ENCODE assay signal across 8 mouse cellular contexts in the genomic region with DNA sequence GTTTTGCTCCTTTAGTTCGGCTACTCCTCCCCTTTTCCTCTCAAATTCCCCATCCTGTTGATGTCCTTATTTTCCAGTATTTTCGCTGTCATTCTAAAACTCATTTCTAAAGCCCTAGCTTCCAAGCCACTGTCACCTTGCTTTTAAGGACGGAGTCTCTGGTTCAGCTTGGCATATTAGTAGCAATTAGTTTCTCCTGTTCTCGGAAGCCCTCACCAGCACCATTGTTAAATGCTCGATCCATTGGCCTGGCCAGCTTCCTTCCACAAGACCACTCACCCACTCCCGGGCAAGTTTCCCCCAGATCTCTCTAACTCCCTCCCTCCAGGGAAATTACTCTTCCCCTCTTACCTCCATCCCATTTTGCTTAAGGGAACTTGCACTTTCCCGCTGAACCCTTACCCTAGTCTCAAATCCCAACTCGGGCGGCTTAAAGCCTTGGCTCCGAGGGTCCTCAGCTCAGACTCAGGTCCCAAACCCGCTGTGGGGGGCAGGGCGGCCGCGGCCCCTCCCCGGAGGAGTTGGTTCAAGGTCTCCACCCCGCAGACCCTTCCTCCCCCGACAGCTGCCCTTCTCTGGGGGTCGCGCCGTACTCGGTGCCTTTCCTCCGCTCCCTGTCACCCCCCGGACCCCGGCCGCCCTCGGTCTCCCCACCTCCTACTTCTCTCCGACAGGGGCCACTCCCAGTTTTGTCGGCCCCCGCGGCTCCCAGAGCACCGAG. TPM values are rescaled to one million over a fixed set of nuclear protein-coding genes. Genes with fewer than 3 reads are reported as not detected.
DNase-seq lines count a peak whose midpoint lies in the region; ATAC-seq and TF ChIP-seq lines count a peak whose summit lies in the region.

No protein-coding gene starts in this region.

- peak overlapping the region; percentile 86 for H3K9ac ChIP-seq in heart, embryonic 15.5 days
- peak overlapping the region; percentile 88 for H3K9ac ChIP-seq in limb, embryonic 14.5 days (ENCODE audit: low read depth, low read length, severe bottlenecking)
- H3K9ac ChIP-seq in neural tube, embryonic 12.5 days = peak overlapping the region; percentile 87

- no peak for ATAC-seq in G1E (ENCODE audit: extremely low read depth, insufficient number of reproducible peaks, low FRiP score, poor library complexity, severe bottlenecking)
- ATAC-seq in heart, embryonic 15.5 days (replicated peaks; ENCODE audit: insufficient number of reproducible peaks, insufficient read depth, low FRiP score, low read depth) = no peak
- ATAC-seq in limb, embryonic 14.5 days (ENCODE audit: low FRiP score, low read depth) = no peak
- ATAC-seq in neural tube, embryonic 12.5 days (ENCODE audit: low FRiP score, low read depth) = no peak; the same call in 1 of the 2 replicates
- ATAC-seq in inflammation-experienced regulatory T-cells, adult 6 months = no peak

- peaks cover 14% of the 10 kb centered on the region for H3K36me3 ChIP-seq in G1E (replicated peaks)
- H3K36me3 ChIP-seq in heart, embryonic 15.5 days = no peaks in the 10 kb centered on the region
- no peaks in the 10 kb centered on the region for H3K36me3 ChIP-seq in limb, embryonic 14.5 days (ENCODE audit: control insufficient read depth, insufficient read depth, low read length)
- H3K36me3 ChIP-seq in neural tube, embryonic 12.5 days = peaks cover 3% of the 10 kb centered on the region; the same call in 1 of the 2 replicates

- peak overlapping the region; percentile 94 for H3K27ac ChIP-seq in heart, embryonic 15.5 days
- peak overlapping the region; percentile 85 for H3K27ac ChIP-seq in limb, embryonic 14.5 days (replicated peaks; ENCODE audit: low read depth, low read length)
- H3K27ac ChIP-seq in neural tube, embryonic 12.5 days = peak overlapping the region; percentile 39; the same call in 1 of the 2 replicates

- no peaks in the 10 kb centered on the region for H3K9me3 ChIP-seq in G1E (replicated peaks)
- H3K9me3 ChIP-seq in heart, embryonic 15.5 days (replicated peaks) = no peaks in the 10 kb centered on the region
- H3K9me3 ChIP-seq in limb, embryonic 14.5 days (ENCODE audit: control insufficient read depth, low read length) = no peaks in the 10 kb centered on the region
- H3K9me3 ChIP-seq in neural tube, embryonic 12.5 days = no peaks in the 10 kb centered on the region

- peak overlapping the region; percentile 82 for H3K4me3 ChIP-seq in G1E (ENCODE audit: low read depth, low read length)
- peak overlapping the region; percentile 74 for H3K4me3 ChIP-seq in heart, embryonic 15.5 days
- H3K4me3 ChIP-seq in limb, embryonic 14.5 days (replicated peaks; ENCODE audit: low read length) = peak overlapping the region; percentile 94
- H3K4me3 ChIP-seq in neural tube, embryonic 12.5 days = peak overlapping the region; percentile 89

- peaks cover 34% of the 10 kb centered on the region for H3K4me1 ChIP-seq in G1E (ENCODE audit: insufficient read depth, low read depth, low read length)
- peaks cover 39% of the 10 kb centered on the region for H3K4me1 ChIP-seq in heart, embryonic 15.5 days (replicated peaks)
- peaks cover 14% of the 10 kb centered on the region; the same call in 1 of the 2 replicates for H3K4me1 ChIP-seq in limb, embryonic 14.5 days (ENCODE audit: control insufficient read depth, insufficient read depth, low read length)
- H3K4me1 ChIP-seq in neural tube, embryonic 12.5 days = peaks cover 21% of the 10 kb centered on the region

- peak; percentile 38 for DNase-seq in kidney, adult 11 months
- no peak for DNase-seq in kidney, postnatal 4 days
- DNase-seq in G1E (ENCODE audit: low spot score) = no peak
- peak; percentile 63 for DNase-seq in embryo, embryonic 9.5 days (ENCODE audit: extremely low spot score)
- DNase-seq in limb, embryonic 14.5 days (ENCODE audit: low spot score) = no peak

- TF ChIP-seq POLR2A in limb, embryonic 14.5 days (IDR thresholded peaks at IDR 0.05; ENCODE audit: borderline replicate concordance, extremely low read depth, insufficient read depth, insufficient read length) = no peak

- no peak for TF ChIP-seq CTCF in G1E (IDR thresholded peaks at IDR 0.05; ENCODE audit: low read depth, low read length)

- H3K27me3 ChIP-seq in G1E (ENCODE audit: insufficient read depth, low read length) = no peaks in the 10 kb centered on the region
- no peaks in the 10 kb centered on the region for H3K27me3 ChIP-seq in heart, embryonic 15.5 days
- H3K27me3 ChIP-seq in limb, embryonic 14.5 days (ENCODE audit: control insufficient read depth, insufficient read depth, low read length) = no peaks in the 10 kb centered on the region
- H3K27me3 ChIP-seq in neural tube, embryonic 12.5 days (replicated peaks) = no peaks in the 10 kb centered on the region

- peak overlapping the region; percentile 80 for H3K4me2 ChIP-seq in heart, embryonic 15.5 days
- H3K4me2 ChIP-seq in limb, embryonic 14.5 days (replicated peaks; ENCODE audit: low read depth, low read length, severe bottlenecking) = peak overlapping the region; percentile 62
- peak overlapping the region; percentile 94 for H3K4me2 ChIP-seq in neural tube, embryonic 12.5 days (replicated peaks)

- under 1% methylated on average over 31 of the region's 31 CpGs for WGBS in heart, embryonic 15.5 days
- under 1% methylated on average over 31 of the region's 31 CpGs for WGBS in limb, embryonic 14.5 days
- WGBS in neural tube, embryonic 12.5 days = 1% methylated on average over 31 of the region's 31 CpGs

RNA-seq across cellular contexts. Expression of a gene that starts 0.9 kb away (rescaled TPM):
- total RNA-seq in G1E (2014; fragmentation: Nextera tagmentation) (50.2 and 65.8 TPM in 2 replicates), G1E (2017) (52.8 and 58.1 TPM in 2 replicates)
- 34.4 and 40.1 TPM in 2 replicates for polyA plus RNA-seq in G1E (2012)
- 28.0 and 29.5 TPM in 2 replicates for polyA plus RNA-seq in heart, embryonic 15.5 days (2015; fragmentation: Nextera tagmentation; extraction: Ambion mirVana)
- polyA plus RNA-seq in limb, embryonic 14.5 days (2012; rRNA removed) = 53.8 and 72.4 TPM in 2 replicates
- 31.3 and 33.2 TPM in 2 replicates for polyA plus RNA-seq in limb, embryonic 14.5 days (2014; fragmentation: Nextera tagmentation; extraction: Ambion mirVana)
- 28.1 and 29.0 TPM in 2 replicates for polyA plus RNA-seq in neural tube, embryonic 12.5 days (2016; fragmentation: Nextera tagmentation; extraction: Ambion mirVana)
- polyA plus RNA-seq in inflammation-experienced regulatory T-cells, adult 6 months (2017; shearing (Covaris generic)) = 10 to 100 TPM; 30.5 to 42.4 (median 37.2) TPM

RNA-seq across cellular contexts. Expression of a gene that starts 29.5 kb away (rescaled TPM):
- total RNA-seq in G1E (2014; fragmentation: Nextera tagmentation) (25.8 and 30.6 TPM in 2 replicates), G1E (2017) (28.0 and 35.7 TPM in 2 replicates)
- 107 and 138 TPM in 2 replicates for polyA plus RNA-seq in G1E (2012)
- 7.9 and 10.2 TPM in 2 replicates for polyA plus RNA-seq in heart, embryonic 15.5 days (2015; fragmentation: Nextera tagmentation; extraction: Ambion mirVana)
- polyA plus RNA-seq in limb, embryonic 14.5 days (2012; rRNA removed) = 15.8 and 18.4 TPM in 2 replicates
- 13.1 and 13.9 TPM in 2 replicates for polyA plus RNA-seq in limb, embryonic 14.5 days (2014; fragmentation: Nextera tagmentation; extraction: Ambion mirVana)
- polyA plus RNA-seq in neural tube, embryonic 12.5 days (2016; fragmentation: Nextera tagmentation; extraction: Ambion mirVana) = 21.4 and 22.6 TPM in 2 replicates
- 1 to 10 TPM; 1.3 to 2.2 (median 2.0) TPM for polyA plus RNA-seq in inflammation-experienced regulatory T-cells, adult 6 months (2017; shearing (Covaris generic))

Comparison
In these comparisons a context has a peak if more than half of its experiments do, and no peak if none do; other contexts are left out.
1. DNase-seq: peak in kidney, adult 11 months (single experiment) and embryo, embryonic 9.5 days (single experiment); none in kidney, postnatal 4 days (0 of 2), G1E (single experiment) and limb, embryonic 14.5 days (single experiment).
2. H3K27ac ChIP-seq: peak in every context shown above with its lines; median percentile 94 in heart, embryonic 15.5 days; 85 in limb, embryonic 14.5 days; 39 in neural tube, embryonic 12.5 days.
3. Peak in every context shown above with its lines, with median percentiles within 50 percentile points of each other: H3K4me3 ChIP-seq, H3K4me2 ChIP-seq and H3K9ac ChIP-seq.